Mouse (Mus musculus): ENCODE data around the gene Pgam2. TPM values are rescaled to one million over a fixed set of nuclear protein-coding genes. Genes with fewer than 3 reads are reported as not detected.

Gene Pgam2
- polyA plus RNA-seq, 1 experiment from 2014 or later = 42.8 TPM

Other genes starting within 250 kb of the Pgam2 start
- not detected in 2 replicates for gene Ankrd36, start 234.0 kb downstream of the Pgam2 start, polyA plus RNA-seq (2015; fragmentation: Nextera tagmentation; extraction: Ambion mirVana)
- gene Mrps24, start 88.1 kb downstream of the Pgam2 start, polyA plus RNA-seq (2015; fragmentation: Nextera tagmentation; extraction: Ambion mirVana) = 197 and 212 TPM in 2 replicates
- 25.9 and 27.8 TPM in 2 replicates for gene Urgcp, start 41.4 kb downstream of the Pgam2 start, polyA plus RNA-seq (2015; fragmentation: Nextera tagmentation; extraction: Ambion mirVana)
- 123 and 132 TPM in 2 replicates for gene Dbnl, start 15.2 kb downstream of the Pgam2 start, polyA plus RNA-seq (2015; fragmentation: Nextera tagmentation; extraction: Ambion mirVana)
- 9.8 and 11.4 TPM in 2 replicates for gene Polm, start 34.3 kb upstream of the Pgam2 start, polyA plus RNA-seq (2015; fragmentation: Nextera tagmentation; extraction: Ambion mirVana)
- gene Aebp1, start 58.2 kb upstream of the Pgam2 start, polyA plus RNA-seq (2015; fragmentation: Nextera tagmentation; extraction: Ambion mirVana) = 59.6 and 61.1 TPM in 2 replicates
- gene Pold2, start 74.6 kb upstream of the Pgam2 start, polyA plus RNA-seq (2015; fragmentation: Nextera tagmentation; extraction: Ambion mirVana) = 152 and 155 TPM in 2 replicates
- 5.1 and 9.1 TPM in 2 replicates for gene Myl7, start 95.0 kb upstream of the Pgam2 start, polyA plus RNA-seq (2015; fragmentation: Nextera tagmentation; extraction: Ambion mirVana)
- 1.7 and 2.0 TPM in 2 replicates for gene Gck, start 146.3 kb upstream of the Pgam2 start, polyA plus RNA-seq (2015; fragmentation: Nextera tagmentation; extraction: Ambion mirVana)
- 56.1 and 61.8 TPM in 2 replicates for gene Ykt6, start 152.0 kb upstream of the Pgam2 start, polyA plus RNA-seq (2015; fragmentation: Nextera tagmentation; extraction: Ambion mirVana)

All from kidney, embryonic 16.5 days (tissue).